Mouse (Mus musculus): ENCODE data around the gene Brsk1. TPM values are rescaled to one million over a fixed set of nuclear protein-coding genes. Genes with fewer than 3 reads are reported as not detected.
A peak's percentile ranks its signal among the peaks of the same experiment; 100 is the strongest.

The Brsk1 gene
- total RNA-seq (2021): under 1 TPM; 0.48 to 0.75 TPM
- long read RNA-seq, experiment 1: 0 reads
- long read RNA-seq, experiment 2: 0 reads

DNA sequence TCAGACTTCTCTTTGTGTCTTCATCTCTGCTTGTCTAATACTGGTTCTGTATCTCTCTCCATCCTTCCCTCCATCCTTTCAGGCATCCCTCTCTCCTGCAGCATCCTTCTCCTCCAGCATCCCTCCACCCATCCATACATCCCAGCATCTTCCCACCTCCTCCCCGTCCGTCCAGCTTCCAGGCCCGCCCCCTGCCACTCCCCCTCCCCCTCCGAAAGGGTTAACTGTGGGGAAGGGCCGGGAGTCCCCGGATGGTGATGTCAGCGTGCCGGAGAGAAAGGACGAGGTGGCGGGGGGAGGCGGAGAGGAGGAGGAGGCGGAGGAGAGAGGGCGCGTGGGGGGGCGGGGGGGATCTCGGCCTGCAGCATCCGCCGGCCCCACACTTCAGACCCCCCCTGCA is at the start of gene Brsk1:
Gene Brsk1 (plus strand): TSS at position 218 of the 400 bp plus-strand sequence.
- DNase-seq: peak; percentile 67
- H3K27ac ChIP-seq: peak within 1 kb of the TSS; percentile 74

DNA sequence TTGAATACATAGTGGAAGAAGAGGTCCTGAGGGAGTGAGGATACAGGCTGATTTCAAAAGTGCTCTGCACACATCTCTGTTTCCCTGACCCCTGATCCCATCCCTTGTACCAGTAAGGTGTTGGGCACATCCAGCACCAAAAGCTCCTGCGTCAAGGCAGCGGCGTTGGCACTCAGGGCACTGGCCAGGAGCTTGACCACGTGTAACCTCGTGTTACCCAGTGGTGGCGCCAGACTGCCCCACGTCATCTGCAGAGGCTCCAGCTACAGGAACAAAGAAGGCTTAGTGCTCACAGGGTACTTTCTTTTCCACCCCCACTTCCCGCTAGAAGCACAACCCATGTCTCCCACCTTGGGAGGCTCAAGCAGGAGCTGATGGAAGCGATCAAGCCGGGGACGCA is 49.2 kb upstream of the Brsk1 start:
- Histone ChIP-seq H3K27ac (no peak overlapping the region), H3K4me3 (no peak overlapping the region)
- DNase-seq: no peak
- intact Hi-C loops (cut with DNase I): no loop called here
- no peak for TF ChIP-seq CTCF (IDR thresholded peaks at IDR 0.05)

More for the DNA sequence above, at the start of gene Brsk1:
- intact Hi-C loops (cut with DNase I): no loop called here
- H3K4me3 ChIP-seq: peak within 1 kb of the TSS; percentile 76
- no peak for TF ChIP-seq CTCF (IDR thresholded peaks at IDR 0.05)

DNA sequence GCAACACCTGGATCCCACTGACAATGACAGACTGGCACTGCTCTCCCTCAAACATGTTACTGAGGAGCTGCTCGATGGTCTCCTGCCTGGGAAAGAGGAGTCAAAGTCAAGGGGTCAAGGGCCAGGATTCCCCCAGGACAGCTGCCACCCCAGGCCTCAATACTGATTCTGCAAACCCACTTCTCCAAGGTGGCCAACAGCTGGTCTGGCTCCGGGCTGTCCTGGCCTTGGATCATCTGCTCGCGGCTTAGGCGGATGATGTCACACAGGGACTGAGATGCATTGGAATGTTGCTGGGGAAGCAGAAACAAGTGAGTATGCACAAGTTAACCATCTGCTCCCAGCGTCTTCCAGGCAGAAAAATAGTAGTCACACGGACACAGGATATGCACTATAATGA is 48.4 kb upstream of the Brsk1 start:
- no peak for DNase-seq
- TF ChIP-seq CTCF (IDR thresholded peaks at IDR 0.05): no peak
- intact Hi-C loops (cut with DNase I): no loop called here
- Histone ChIP-seq H3K27ac (no peak overlapping the region), H3K4me3 (no peak overlapping the region)

DNA sequence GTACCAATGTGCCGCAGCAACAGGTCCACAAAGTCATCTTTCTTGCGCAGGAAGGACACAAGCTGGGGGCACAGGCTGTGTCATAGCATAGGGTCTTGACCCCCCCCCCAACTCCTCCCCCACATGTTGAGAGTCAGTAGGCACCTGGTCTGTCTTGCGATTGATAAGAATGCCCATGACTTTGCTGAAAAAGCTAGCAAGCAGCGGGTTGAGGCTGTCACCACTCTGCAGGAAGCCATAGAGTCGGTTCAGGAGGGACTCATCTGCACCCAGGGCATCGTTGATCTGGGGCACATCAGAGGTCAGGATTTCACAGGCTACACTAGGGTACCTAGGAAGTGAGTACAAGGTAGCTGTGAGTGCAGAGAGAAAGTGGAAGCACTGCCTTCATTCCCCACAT is 47.2 kb upstream of the Brsk1 start:
- TF ChIP-seq CTCF (IDR thresholded peaks at IDR 0.05): no peak
- Histone ChIP-seq H3K27ac (no peak overlapping the region), H3K4me3 (no peak overlapping the region)
- intact Hi-C loops (cut with DNase I): no loop called here
- no peak for DNase-seq

DNA sequence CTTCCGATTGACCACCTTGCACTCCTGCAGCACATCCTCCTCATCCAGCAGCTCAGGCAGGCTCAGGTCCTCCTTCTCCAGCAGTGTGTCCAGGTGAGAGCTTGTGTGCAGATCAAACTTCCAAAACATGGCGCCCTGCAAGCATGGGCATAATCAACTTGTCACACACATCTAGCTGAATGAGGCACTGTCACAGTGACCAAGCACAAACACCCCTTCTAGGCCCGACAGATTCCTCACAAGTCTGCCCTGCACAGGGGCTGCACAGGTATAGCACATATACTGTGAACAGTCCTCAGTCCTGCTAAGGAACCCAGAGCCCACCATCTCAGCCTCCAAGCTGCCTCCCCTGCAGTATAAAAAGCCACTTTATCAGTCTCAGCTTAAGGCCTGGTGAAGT is 43.6 kb upstream of the Brsk1 start:
- Histone ChIP-seq H3K27ac (peak overlapping the region; percentile 56), H3K4me3 (no peak overlapping the region; the same call in 1 of the 2 replicates)
- TF ChIP-seq CTCF (IDR thresholded peaks at IDR 0.05): no peak
- intact Hi-C loops (cut with DNase I): no loop called here
- peak; percentile 13 for DNase-seq

DNA sequence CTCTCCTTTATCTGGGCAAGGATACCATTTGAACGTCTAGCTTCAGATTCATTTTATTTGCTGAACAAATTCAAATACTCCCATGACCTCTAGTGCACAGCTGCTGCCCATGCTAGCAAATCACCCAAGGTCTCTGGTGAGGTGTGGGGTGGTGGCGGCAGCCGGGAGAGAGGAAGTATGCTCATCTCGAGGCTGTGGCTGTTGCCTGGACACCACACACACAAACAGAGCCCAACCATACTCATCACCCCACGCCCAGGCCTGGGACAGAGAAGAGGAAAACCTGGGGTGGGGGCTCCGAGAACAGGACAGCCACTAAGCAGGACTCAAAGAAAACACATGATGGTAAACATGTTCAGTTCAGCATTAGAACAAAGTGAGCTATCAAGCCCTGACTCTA is 43.1 kb upstream of the Brsk1 start:
- Histone ChIP-seq H3K27ac (peak overlapping the region; percentile 56), H3K4me3 (no peak overlapping the region; the same call in 1 of the 2 replicates)
- intact Hi-C loops (cut with DNase I): no loop called here
- peak; percentile 48 for DNase-seq
- TF ChIP-seq CTCF (IDR thresholded peaks at IDR 0.05): no peak

DNA sequence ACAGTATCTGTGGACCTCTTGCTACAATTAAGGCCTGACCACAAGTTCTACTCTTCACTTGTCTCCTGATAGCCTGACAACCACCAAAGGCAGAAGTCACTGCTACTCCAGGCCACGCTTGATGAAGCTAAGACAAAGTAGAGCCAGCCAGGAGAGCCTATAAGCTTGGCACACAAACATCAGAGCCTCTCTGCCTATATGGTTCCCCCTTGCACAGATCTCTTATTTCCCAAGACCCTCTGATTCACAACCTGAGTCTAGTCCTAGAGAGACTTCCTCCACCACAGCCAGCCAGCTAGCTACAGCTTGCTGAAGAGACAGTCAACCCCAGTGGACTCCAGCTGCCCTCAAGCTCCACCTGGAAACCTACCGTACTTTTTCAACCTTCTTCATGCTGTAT is 42.4 kb upstream of the Brsk1 start:
- intact Hi-C loops (cut with DNase I): no loop called here
- Histone ChIP-seq H3K4me3 (no peak overlapping the region), H3K27ac (peak overlapping the region; percentile 56)
- DNase-seq: peak; percentile 12
- TF ChIP-seq CTCF (IDR thresholded peaks at IDR 0.05): no peak

DNA sequence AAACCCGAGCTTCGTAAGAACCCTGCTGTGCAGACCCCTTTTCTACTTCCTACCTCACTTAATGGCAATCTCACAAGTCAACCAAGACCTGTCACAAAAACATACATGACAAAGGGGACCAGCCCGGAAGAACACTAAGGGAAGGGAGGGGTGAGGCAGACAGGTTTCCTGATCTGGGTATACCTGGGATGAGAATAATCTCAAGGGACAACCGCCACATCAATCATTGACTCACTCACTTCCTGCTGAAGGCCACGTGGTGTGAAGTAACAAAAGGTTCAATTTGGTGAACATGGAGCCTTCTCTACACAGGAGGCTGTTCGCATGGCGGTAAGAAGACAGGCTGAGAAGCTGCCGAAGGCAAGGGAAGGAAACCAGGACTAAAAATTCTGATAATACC is 38.8 kb upstream of the Brsk1 start:
- intact Hi-C loops (cut with DNase I): loop anchor here (10.0 kb wide), 1 partner anchor 143 kb away; the partner anchor contains the start of gene Rpl28
- TF ChIP-seq CTCF (IDR thresholded peaks at IDR 0.05): no peak
- H3K4me3 ChIP-seq: no peak overlapping the region
- no peak overlapping the region for H3K27ac ChIP-seq
- peak; percentile 2 for DNase-seq

DNA sequence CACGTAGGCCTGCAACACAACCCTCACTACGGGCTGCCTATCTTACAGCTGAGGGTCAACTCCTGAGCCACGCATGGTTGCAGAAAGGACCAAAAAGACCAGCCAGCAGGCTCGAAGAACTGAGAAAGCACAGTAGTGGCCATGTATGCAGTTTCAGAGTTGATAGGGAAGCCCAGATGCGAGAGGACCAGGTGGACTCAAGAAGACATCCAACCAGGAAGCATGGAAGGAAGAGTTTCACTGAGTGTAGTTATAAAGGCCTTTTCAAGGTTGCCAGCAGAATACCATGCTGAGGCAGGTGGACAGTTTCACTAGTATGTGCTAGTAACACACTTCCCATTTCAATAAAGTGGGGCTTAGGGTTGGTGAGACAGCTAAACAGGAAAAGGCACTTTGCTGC is 37.7 kb upstream of the Brsk1 start:
- DNase-seq: peak; percentile 2
- Histone ChIP-seq H3K4me3 (no peak overlapping the region), H3K27ac (no peak overlapping the region; the same call in 1 of the 2 replicates)
- no peak for TF ChIP-seq CTCF (IDR thresholded peaks at IDR 0.05)
- intact Hi-C loops (cut with DNase I): loop anchor here (10.0 kb wide), 1 partner anchor 142 kb away; the partner anchor contains the start of gene Rpl28

DNA sequence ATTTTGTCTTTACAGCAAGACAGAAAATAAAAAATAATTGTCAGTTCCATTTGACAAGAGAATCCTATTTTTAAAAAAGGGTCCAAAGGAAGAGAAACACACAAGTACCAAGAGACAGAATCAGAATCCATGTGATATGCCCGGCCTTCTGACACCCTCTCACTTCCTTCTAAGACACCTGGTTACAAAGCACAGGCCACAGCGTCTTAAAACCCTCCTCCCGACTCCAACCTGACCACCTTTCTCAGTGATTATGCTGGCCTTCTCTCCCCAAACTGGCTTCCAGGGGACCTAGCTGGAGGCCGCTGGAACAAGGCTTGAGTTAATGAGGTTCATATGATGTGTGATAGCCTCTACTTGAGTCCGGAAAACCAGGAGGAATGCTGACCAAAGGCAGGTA is 37.1 kb upstream of the Brsk1 start:
- Histone ChIP-seq H3K4me3 (peak overlapping the region; percentile 21; the same call in 1 of the 2 replicates), H3K27ac (peak overlapping the region; percentile 46; the same call in 1 of the 2 replicates)
- no peak for TF ChIP-seq CTCF (IDR thresholded peaks at IDR 0.05)
- intact Hi-C loops (cut with DNase I): loop anchor here (10.0 kb wide), 1 partner anchor 141 kb away; the partner anchor contains the start of gene Rpl28
- peak; percentile 4 for DNase-seq

DNA sequence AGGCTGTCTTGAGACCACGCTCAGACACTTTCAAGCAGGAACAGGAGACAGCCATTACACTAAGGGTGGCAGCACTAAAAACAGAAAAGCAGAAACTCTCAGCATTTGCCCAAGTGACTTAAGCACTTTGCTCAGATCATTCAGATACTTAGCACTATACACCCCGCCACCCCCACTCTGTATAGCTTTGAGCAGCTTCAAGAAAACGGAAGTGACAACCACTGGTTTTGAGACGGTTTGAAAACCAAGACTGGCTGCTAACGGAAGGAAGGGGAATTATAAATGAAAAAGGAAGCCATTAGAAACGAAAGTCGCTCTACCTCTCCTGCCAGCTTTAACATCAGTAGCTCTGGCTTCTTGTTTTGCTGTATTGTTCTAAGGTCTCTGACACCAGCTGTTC is 36.6 kb upstream of the Brsk1 start:
- Histone ChIP-seq H3K4me3 (peak overlapping the region; percentile 41), H3K27ac (peak overlapping the region; percentile 67)
- TF ChIP-seq CTCF (IDR thresholded peaks at IDR 0.05): no peak
- intact Hi-C loops (cut with DNase I): loop anchor here (10.0 kb wide), 1 partner anchor 141 kb away; the partner anchor contains the start of gene Rpl28
- DNase-seq: peak; percentile 18

DNA sequence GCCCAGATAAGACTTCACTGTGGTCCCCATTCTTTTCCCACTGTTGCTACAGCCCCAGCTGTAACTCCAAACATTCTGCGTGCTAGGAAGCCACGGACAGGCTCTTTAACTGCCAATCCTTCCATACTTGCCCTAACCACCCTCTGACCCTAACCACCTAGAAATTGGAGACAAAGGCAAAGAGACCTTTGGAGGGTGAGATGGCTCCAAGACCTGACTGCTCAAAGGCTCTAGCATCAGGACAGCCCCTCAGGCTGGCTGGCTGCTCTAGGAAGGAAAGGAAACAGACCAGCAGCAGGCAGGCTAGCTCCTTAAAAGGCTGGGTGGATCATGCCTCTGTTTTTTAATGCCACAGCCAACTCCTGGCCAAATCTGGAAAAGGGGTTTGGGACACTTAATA is 36.2 kb upstream of the Brsk1 start:
- peak overlapping the region; percentile 41 for H3K4me3 ChIP-seq
- peak overlapping the region; percentile 67 for H3K27ac ChIP-seq
- intact Hi-C loops (cut with DNase I): loop anchor here (10.0 kb wide), 1 partner anchor 141 kb away; the partner anchor contains the start of gene Rpl28
- peak; percentile 10 for DNase-seq
- no peak for TF ChIP-seq CTCF (IDR thresholded peaks at IDR 0.05)

DNA sequence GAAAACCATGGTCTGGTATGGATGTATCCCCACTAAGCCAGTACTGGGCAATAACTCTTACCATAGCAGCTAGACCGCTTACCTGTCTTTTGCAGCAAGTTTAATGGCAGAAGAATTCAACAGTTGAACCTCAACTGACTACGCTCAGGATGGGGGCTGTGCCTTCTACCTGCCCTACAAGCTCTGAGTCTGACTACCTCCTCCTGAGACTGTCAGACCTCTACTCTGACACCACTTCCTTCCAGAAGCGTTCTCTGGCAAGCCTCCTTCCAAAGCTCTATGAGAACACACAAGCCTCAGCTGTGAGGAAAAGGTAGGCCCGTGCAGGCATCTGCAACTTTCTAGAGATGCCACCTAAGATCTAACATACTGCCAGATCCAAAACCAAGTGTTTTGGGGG is 35.0 kb upstream of the Brsk1 start:
- H3K27ac ChIP-seq: peak overlapping the region; percentile 66
- intact Hi-C loops (cut with DNase I): loop anchor here (10.0 kb wide), 1 partner anchor 139 kb away; the partner anchor contains the start of gene Rpl28
- H3K4me3 ChIP-seq: peak overlapping the region; percentile 29
- no peak for DNase-seq
- no peak for TF ChIP-seq CTCF (IDR thresholded peaks at IDR 0.05)

DNA sequence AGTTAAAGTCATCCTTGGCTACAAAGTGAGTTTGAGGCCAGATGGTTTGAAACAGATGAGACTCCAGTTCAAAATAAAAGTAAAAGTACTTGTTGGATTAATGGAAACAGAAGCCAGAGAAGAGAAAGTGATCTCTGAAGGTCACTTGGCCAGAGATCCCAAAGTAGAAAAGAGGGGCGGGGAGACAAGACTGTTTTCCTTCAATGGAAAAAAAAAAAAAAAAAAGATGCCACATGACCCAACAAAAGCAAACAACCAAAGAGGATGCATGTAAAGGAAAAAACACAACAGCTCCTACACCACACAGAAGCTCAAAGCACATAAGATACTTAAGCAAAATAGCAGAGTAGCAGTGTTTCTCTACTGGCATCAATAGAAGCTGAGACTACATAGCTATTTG is 34.5 kb upstream of the Brsk1 start:
- no peak for DNase-seq
- intact Hi-C loops (cut with DNase I): loop anchor here (10.0 kb wide), 1 partner anchor 139 kb away; the partner anchor contains the start of gene Rpl28
- Histone ChIP-seq H3K27ac (peak overlapping the region; percentile 99), H3K4me3 (peak overlapping the region; percentile 29)
- no peak for TF ChIP-seq CTCF (IDR thresholded peaks at IDR 0.05)

Measured in gastrocnemius, adult 2 months (tissue).